Mouse (Mus musculus): ENCODE results near the gene Rpl35a. TPM values are rescaled to one million over a fixed set of nuclear protein-coding genes. Genes with fewer than 3 reads are reported as not detected.
"Not testable (repeated sequence)": the region's sequence is repeated elsewhere in the genome, so short reads cannot be mapped to it uniquely, and the experiment has no call there.

The Rpl35a gene
- polyA plus RNA-seq, 2 experiments, result 1,006 to 1,399 TPM

DNA sequence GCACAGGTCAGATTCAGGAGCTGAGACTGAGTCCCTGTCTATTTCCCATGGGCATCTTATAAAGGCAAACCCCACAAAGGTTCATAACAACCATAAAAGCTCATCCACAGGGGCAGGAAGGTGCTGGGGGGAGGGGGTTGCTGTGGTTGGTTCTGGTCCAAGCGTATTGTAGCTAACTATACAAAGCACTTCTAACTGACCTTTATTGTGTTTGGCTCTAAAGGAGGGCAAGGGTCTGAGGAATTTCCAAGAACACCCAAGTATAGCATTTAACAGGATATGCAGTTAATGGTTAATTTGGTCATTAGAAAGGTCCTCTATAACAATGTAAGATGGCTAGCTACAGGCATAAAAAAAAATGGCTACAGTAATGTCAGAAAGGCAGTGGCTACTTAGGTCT lies 13.6 kb upstream of the Rpl35a start:
- Histone ChIP-seq H3K27ac (replicated peaks; ENCODE audit: low read depth, low read length) (no peak overlapping the region), H3K27me3 (ENCODE audit: control insufficient read depth, insufficient read depth, low read length) (no peaks in the 10 kb centered on the region), H3K4me2 (replicated peaks; ENCODE audit: low read depth, low read length, severe bottlenecking) (no peak overlapping the region), H3K9me3 (ENCODE audit: control insufficient read depth, low read length) (no peaks in the 10 kb centered on the region), H3K4me1 (ENCODE audit: control insufficient read depth, insufficient read depth, low read length) (no peaks in the 10 kb centered on the region), H3K36me3 (ENCODE audit: control insufficient read depth, insufficient read depth, low read length) (no peaks in the 10 kb centered on the region), H3K9ac (ENCODE audit: low read depth, low read length, severe bottlenecking) (no peak overlapping the region), H3K4me3 (replicated peaks; ENCODE audit: low read length) (no peak overlapping the region)
- DNase-seq (ENCODE audit: low spot score) (no peak), ATAC-seq (ENCODE audit: low FRiP score, low read depth) (no peak)
- TF ChIP-seq POLR2A (IDR thresholded peaks at IDR 0.05; ENCODE audit: borderline replicate concordance, extremely low read depth, insufficient read depth, insufficient read length), result no peak
- 89% methylated on average over 1 of the region's 1 CpGs for WGBS

DNA sequence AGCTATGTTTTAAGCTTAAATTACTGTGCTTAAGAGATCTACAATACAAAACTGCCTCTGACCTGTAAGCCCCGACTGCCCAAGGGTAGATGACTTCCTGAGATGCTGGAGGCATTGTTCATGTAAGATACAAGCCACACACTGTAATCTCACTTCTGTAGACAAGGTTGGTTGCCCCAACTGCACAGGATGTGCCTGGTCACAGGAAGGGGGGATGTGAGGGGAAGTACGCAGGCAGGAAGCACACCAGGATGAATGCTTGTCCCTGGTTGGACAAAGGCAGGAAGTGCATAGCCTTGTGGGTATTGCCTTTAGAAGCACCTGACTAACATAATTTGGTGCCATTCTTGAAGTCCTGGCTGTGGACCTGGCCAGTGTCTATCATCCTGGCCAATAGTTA lies 13.0 kb upstream of the Rpl35a start:
- H3K4me2 ChIP-seq (replicated peaks; ENCODE audit: low read depth, low read length, severe bottlenecking), result no peak overlapping the region
- no peaks in the 10 kb centered on the region for H3K9me3 ChIP-seq (ENCODE audit: control insufficient read depth, low read length)
- H3K36me3 ChIP-seq (ENCODE audit: control insufficient read depth, insufficient read depth, low read length), result no peaks in the 10 kb centered on the region
- H3K4me1 ChIP-seq (ENCODE audit: control insufficient read depth, insufficient read depth, low read length), result no peaks in the 10 kb centered on the region
- H3K27me3 ChIP-seq (ENCODE audit: control insufficient read depth, insufficient read depth, low read length), result no peaks in the 10 kb centered on the region
- TF ChIP-seq POLR2A (IDR thresholded peaks at IDR 0.05; ENCODE audit: borderline replicate concordance, extremely low read depth, insufficient read depth, insufficient read length), result no peak
- H3K4me3 ChIP-seq (replicated peaks; ENCODE audit: low read length), result no peak overlapping the region
- no peak overlapping the region for H3K9ac ChIP-seq (ENCODE audit: low read depth, low read length, severe bottlenecking)
- ATAC-seq (ENCODE audit: low FRiP score, low read depth), result no peak
- no peak overlapping the region for H3K27ac ChIP-seq (replicated peaks; ENCODE audit: low read depth, low read length)
- 81% methylated on average over 2 of the region's 2 CpGs for WGBS
- DNase-seq (ENCODE audit: low spot score), result no peak

DNA sequence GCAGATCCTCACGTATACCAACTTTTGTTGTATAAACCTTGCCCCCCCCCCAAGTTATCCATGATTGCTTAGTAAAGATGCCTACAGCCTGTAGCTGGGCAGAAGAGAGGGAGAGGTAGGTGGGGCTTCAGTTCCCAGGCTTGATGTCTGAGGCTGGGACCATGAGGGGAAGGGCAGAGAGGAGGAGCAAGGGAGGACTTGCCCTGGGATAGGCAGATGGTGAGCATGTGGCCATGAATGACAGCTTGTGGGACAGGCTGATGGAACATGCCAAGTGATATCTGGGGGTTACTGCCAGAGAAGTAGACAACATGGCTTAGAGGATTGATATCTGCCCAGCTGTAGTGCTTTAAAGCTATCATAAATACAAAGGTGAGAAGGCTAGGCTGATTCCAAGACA lies 8.2 kb upstream of the Rpl35a start:
- no peak for ATAC-seq (ENCODE audit: low FRiP score, low read depth)
- no peaks in the 10 kb centered on the region for H3K27me3 ChIP-seq (ENCODE audit: control insufficient read depth, insufficient read depth, low read length)
- DNase-seq (ENCODE audit: low spot score), result no peak
- no peak overlapping the region for H3K4me2 ChIP-seq (replicated peaks; ENCODE audit: low read depth, low read length, severe bottlenecking)
- H3K4me1 ChIP-seq (ENCODE audit: control insufficient read depth, insufficient read depth, low read length), result no peaks in the 10 kb centered on the region
- no peak overlapping the region for H3K9ac ChIP-seq (ENCODE audit: low read depth, low read length, severe bottlenecking)
- no peak overlapping the region for H3K4me3 ChIP-seq (replicated peaks; ENCODE audit: low read length)
- WGBS, result 97% methylated on average over 1 of the region's 1 CpGs
- no peak overlapping the region for H3K27ac ChIP-seq (replicated peaks; ENCODE audit: low read depth, low read length)
- no peak for TF ChIP-seq POLR2A (IDR thresholded peaks at IDR 0.05; ENCODE audit: borderline replicate concordance, extremely low read depth, insufficient read depth, insufficient read length)
- H3K9me3 ChIP-seq (ENCODE audit: control insufficient read depth, low read length), result no peaks in the 10 kb centered on the region
- no peaks in the 10 kb centered on the region for H3K36me3 ChIP-seq (ENCODE audit: control insufficient read depth, insufficient read depth, low read length)

DNA sequence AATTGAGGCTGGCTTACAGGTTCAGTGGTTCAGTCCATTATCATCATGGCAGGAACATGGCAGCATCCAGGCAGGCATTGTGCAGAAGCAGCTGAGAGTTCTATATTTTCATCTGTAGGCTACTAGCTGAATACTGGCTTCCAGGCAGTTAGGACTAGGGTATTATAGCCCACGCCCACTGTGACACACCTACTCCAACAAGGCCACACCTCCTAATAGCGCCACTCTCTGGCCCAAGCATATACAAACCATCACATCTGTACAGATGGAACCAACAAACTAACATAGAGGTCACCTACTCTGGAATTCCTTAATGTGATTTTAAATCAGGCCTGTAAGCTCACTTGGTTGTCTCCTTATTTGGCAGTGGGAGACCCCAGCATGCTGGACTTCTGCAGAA lies 7.6 kb upstream of the Rpl35a start:
- no peak overlapping the region for H3K9ac ChIP-seq (ENCODE audit: low read depth, low read length, severe bottlenecking)
- 57% methylated on average over 2 of the region's 2 CpGs for WGBS
- DNase-seq (ENCODE audit: low spot score) (no peak), ATAC-seq (ENCODE audit: low FRiP score, low read depth) (no peak)
- no peaks in the 10 kb centered on the region for H3K4me1 ChIP-seq (ENCODE audit: control insufficient read depth, insufficient read depth, low read length)
- no peak for TF ChIP-seq POLR2A (IDR thresholded peaks at IDR 0.05; ENCODE audit: borderline replicate concordance, extremely low read depth, insufficient read depth, insufficient read length)
- no peak overlapping the region for H3K4me3 ChIP-seq (replicated peaks; ENCODE audit: low read length)
- H3K36me3 ChIP-seq (ENCODE audit: control insufficient read depth, insufficient read depth, low read length), result no peaks in the 10 kb centered on the region
- H3K27me3 ChIP-seq (ENCODE audit: control insufficient read depth, insufficient read depth, low read length), result no peaks in the 10 kb centered on the region
- no peak overlapping the region for H3K27ac ChIP-seq (replicated peaks; ENCODE audit: low read depth, low read length)
- H3K4me2 ChIP-seq (replicated peaks; ENCODE audit: low read depth, low read length, severe bottlenecking), result no peak overlapping the region
- no peaks in the 10 kb centered on the region for H3K9me3 ChIP-seq (ENCODE audit: control insufficient read depth, low read length)

DNA sequence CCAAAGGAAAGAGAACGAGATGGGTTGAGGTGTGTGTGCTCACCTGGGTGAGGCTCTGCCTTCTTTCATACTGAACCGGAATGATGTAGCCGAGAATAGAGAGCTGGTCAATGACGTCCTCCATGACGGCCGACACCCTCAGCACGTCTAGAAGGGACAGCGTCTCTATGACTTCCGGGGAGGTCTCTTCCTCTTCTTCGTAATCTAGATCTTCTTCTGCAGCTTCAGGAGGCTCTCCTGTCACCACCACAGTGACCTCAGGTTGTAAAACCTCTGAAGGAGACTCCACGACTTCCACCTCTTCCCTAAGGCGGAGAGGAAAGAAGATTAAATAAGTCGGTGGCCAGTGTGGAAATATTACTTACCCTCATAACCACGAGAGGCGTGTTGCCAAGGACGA lies 6.4 kb upstream of the Rpl35a start:
- Histone ChIP-seq H3K9ac (ENCODE audit: low read depth, low read length, severe bottlenecking) (no peak overlapping the region), H3K36me3 (ENCODE audit: control insufficient read depth, insufficient read depth, low read length) (no peaks in the 10 kb centered on the region), H3K4me2 (replicated peaks; ENCODE audit: low read depth, low read length, severe bottlenecking) (no peak overlapping the region), H3K27ac (replicated peaks; ENCODE audit: low read depth, low read length) (no peak overlapping the region), H3K27me3 (ENCODE audit: control insufficient read depth, insufficient read depth, low read length) (no peaks in the 10 kb centered on the region), H3K9me3 (ENCODE audit: control insufficient read depth, low read length) (no peaks in the 10 kb centered on the region), H3K4me3 (replicated peaks; ENCODE audit: low read length) (no peak overlapping the region), H3K4me1 (ENCODE audit: control insufficient read depth, insufficient read depth, low read length) (no peaks in the 10 kb centered on the region)
- WGBS, result 85% methylated on average over 16 of the region's 16 CpGs
- DNase-seq (ENCODE audit: low spot score) (no peak), ATAC-seq (ENCODE audit: low FRiP score, low read depth) (no peak)
- no peak for TF ChIP-seq POLR2A (IDR thresholded peaks at IDR 0.05; ENCODE audit: borderline replicate concordance, extremely low read depth, insufficient read depth, insufficient read length)

DNA sequence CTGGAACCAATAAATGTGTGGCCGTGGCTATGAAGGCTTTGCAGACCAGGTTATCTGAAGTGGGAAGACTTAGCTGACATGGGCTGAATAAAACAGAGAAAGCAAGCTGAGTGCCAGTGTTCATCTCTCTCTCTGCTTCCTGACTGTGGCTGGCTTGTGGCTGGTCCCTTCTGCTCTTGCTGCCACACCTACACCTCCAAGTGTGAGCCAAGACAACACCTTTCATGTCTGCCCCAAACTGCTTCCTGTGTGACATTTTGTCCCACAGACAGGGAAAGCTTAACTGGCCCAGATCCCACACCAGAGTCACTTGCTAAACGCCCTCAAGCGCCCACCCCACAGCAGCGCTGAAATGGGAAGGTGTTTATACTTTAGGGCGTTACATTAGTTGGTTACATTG lies 3.1 kb upstream of the Rpl35a start:
- H3K4me1 ChIP-seq (ENCODE audit: control insufficient read depth, insufficient read depth, low read length), result peaks cover 7% of the 10 kb centered on the region; the same call in 1 of the 2 replicates
- TF ChIP-seq POLR2A (IDR thresholded peaks at IDR 0.05; ENCODE audit: borderline replicate concordance, extremely low read depth, insufficient read depth, insufficient read length), result no peak
- no peak overlapping the region for H3K9ac ChIP-seq (ENCODE audit: low read depth, low read length, severe bottlenecking)
- ATAC-seq (ENCODE audit: low FRiP score, low read depth), result no peak
- 62% methylated on average over 5 of the region's 5 CpGs for WGBS
- H3K27ac ChIP-seq (replicated peaks; ENCODE audit: low read depth, low read length), result no peak overlapping the region
- DNase-seq (ENCODE audit: low spot score), result no peak
- H3K9me3 ChIP-seq (ENCODE audit: control insufficient read depth, low read length), result no peaks in the 10 kb centered on the region
- H3K4me3 ChIP-seq (replicated peaks; ENCODE audit: low read length), result no peak overlapping the region
- no peak overlapping the region for H3K4me2 ChIP-seq (replicated peaks; ENCODE audit: low read depth, low read length, severe bottlenecking)
- peaks cover 3% of the 10 kb centered on the region for H3K36me3 ChIP-seq (ENCODE audit: control insufficient read depth, insufficient read depth, low read length)
- H3K27me3 ChIP-seq (ENCODE audit: control insufficient read depth, insufficient read depth, low read length), result no peaks in the 10 kb centered on the region

DNA sequence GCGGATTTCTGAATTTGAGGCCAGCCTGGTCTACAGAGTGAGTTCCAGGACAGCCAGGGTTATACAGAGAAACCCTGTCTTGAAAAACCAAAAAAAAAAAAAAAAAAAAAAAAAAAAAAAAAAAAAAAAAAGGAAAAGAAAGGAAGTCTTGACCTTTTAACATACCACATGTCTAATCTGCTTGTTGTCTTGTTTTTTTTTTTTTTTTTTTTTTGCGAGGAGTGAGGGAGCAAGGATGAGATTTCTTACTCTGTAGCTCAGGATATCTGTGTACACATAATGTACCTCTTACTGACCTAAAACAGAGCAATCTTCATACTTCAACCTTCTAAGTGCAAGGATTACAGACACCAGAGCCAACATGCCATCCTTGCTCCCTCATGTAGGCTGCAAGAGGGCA lies 1.3 kb upstream of the Rpl35a start:
- H3K9ac ChIP-seq (ENCODE audit: low read depth, low read length, severe bottlenecking); H3K4me3 ChIP-seq (replicated peaks; ENCODE audit: low read length); H3K4me2 ChIP-seq (replicated peaks; ENCODE audit: low read depth, low read length, severe bottlenecking); H3K9me3 ChIP-seq (ENCODE audit: control insufficient read depth, low read length); H3K27ac ChIP-seq (replicated peaks; ENCODE audit: low read depth, low read length); H3K27me3 ChIP-seq (ENCODE audit: control insufficient read depth, insufficient read depth, low read length); H3K4me1 ChIP-seq (ENCODE audit: control insufficient read depth, insufficient read depth, low read length); DNase-seq (ENCODE audit: low spot score); ATAC-seq (ENCODE audit: low FRiP score, low read depth): not testable (repeated sequence)
- WGBS, result 84% methylated on average over 2 of the region's 2 CpGs
- peaks cover 21% of the 10 kb centered on the region for H3K36me3 ChIP-seq (ENCODE audit: control insufficient read depth, insufficient read depth, low read length)
